9 mouse cellular contexts compared by ENCODE assay signal in the genomic region with DNA sequence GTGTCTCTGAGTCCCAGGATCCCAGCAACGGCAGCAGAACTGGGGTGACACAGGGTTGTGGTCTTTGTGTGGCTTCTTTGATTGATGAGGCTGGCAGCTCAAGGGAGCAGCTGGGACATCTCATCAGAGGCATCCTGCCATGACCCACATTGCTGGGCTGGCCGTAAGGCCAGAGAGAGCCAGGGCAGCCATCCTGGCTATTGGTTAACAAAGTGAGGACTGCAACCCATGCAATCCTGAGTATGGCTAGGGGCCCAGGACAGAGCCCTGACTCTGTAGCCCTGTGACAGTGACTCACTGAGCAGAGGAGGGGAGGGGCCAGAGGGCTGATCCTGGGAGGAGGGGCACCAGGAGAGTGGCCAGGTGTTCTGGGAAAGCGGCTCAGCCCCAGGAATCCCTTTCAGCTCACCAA. TPM values are rescaled to one million over a fixed set of nuclear protein-coding genes. Genes with fewer than 3 reads are reported as not detected.
A peak's percentile ranks its signal among the peaks of the same experiment; 100 is the strongest.
DNase-seq lines count a peak whose midpoint lies in the region; TF ChIP-seq lines count a peak whose summit lies in the region.
"Had no signal": no experiment of that assay in that cellular context is flagged by ENCODE, and none has a peak within 500 bp of the region (broad histone marks: within the 10 kb centered on the region; RNA-seq: fewer than 3 reads in every experiment).

No protein-coding gene starts in this region.

- intact Hi-C loops in left cerebral cortex, postnatal 25 days (cut with DNase I): no loop called here

- no peak for TF ChIP-seq CTCF in kidney, adult 2 months (conservative IDR thresholded peaks at IDR 0.05; ENCODE audit: insufficient read depth, insufficient read length, low read depth, low read length)

- H3K36me3 ChIP-seq in kidney, adult 2 months (ENCODE audit: control insufficient read depth, insufficient read depth, low read length): no peaks in the 10 kb centered on the region

- no peak overlapping the region for H3K27ac ChIP-seq in kidney, adult 2 months (ENCODE audit: insufficient read depth, low read depth, low read length)

- no peaks in the 10 kb centered on the region for H3K27me3 ChIP-seq in kidney, adult 2 months (replicated peaks; ENCODE audit: control insufficient read depth, insufficient read depth, low read length)

- H3K4me3 ChIP-seq in kidney, adult 2 months (ENCODE audit: insufficient read depth, low read depth, low read length): no peak overlapping the region

- TF ChIP-seq POLR2A in kidney, adult 2 months (IDR thresholded peaks at IDR 0.05; ENCODE audit: low read depth, low read length): no peak

- H3K4me1 ChIP-seq in kidney, adult 2 months (ENCODE audit: control insufficient read depth, insufficient read depth, low read length): peaks cover 11% of the 10 kb centered on the region; the same call in 1 of the 2 replicates

- DNase-seq in cerebellum, postnatal 10 days: peak; percentile 54 to 64
- DNase-seq in cerebellum, postnatal 25 days: no peak
- peak; percentile 75 to 83 for DNase-seq in adrenal gland, postnatal 36 days
- peak; percentile 91 for DNase-seq in kidney, adult 2 months
- DNase-seq in lung, postnatal 10 days: peak; percentile 40
- no peak for DNase-seq in urinary bladder, adult 18-20 months (ENCODE audit: low spot score in 2 of 2)
- DNase-seq in left cerebral cortex, postnatal 25 days (ENCODE audit: low spot score in 2 of 2): no peak
- no peak for DNase-seq in testis, postnatal 14 days (ENCODE audit: low spot score)

- 28% methylated on average over 3 of the region's 3 CpGs for WGBS in kidney, adult 2 months

RNA-seq across cellular contexts. Expression of a gene that starts 3.2 kb away (rescaled TPM):
- under 1 TPM; 0.13 to 0.43 TPM for total RNA-seq in adrenal gland, postnatal 36 days (2021)
- 6.3 and 9.1 TPM in 2 replicates for polyA plus RNA-seq in kidney, adult 2 months (2012; rRNA removed)
- total RNA-seq in left cerebral cortex, postnatal 25 days (2021): not detected

RNA-seq across cellular contexts. Expression of a gene that starts 24.9 kb away (rescaled TPM):
- not detected for total RNA-seq in adrenal gland, postnatal 36 days (2021)
- not detected in 2 replicates for polyA plus RNA-seq in kidney, adult 2 months (2012; rRNA removed)
- under 1 TPM; 0.41 to 0.62 TPM for total RNA-seq in left cerebral cortex, postnatal 25 days (2021)

RNA-seq across cellular contexts. Expression of a gene that starts 38.5 kb away (rescaled TPM):
- under 1 TPM; 0.13 to 0.23 TPM for total RNA-seq in adrenal gland, postnatal 36 days (2021)
- 0.17 and 0.34 TPM in 2 replicates for polyA plus RNA-seq in kidney, adult 2 months (2012; rRNA removed)
- not detected for total RNA-seq in left cerebral cortex, postnatal 25 days (2021)
- polyA plus RNA-seq: small intestine, adult 2 months had no signal

RNA-seq across cellular contexts. Expression of a gene that starts 52.8 kb away (rescaled TPM):
- 10 to 100 TPM; 20.2 to 34.4 TPM for total RNA-seq in adrenal gland, postnatal 36 days (2021)
- 4.2 and 5.8 TPM in 2 replicates for polyA plus RNA-seq in kidney, adult 2 months (2012; rRNA removed)
- 1 to 10 TPM; 5.7 to 6.4 TPM for total RNA-seq in left cerebral cortex, postnatal 25 days (2021)

Comparison
In these comparisons a context has a peak if more than half of its experiments do, and no peak if none do; other contexts are left out.
1. DNase-seq: peak in cerebellum, postnatal 10 days (2 of 2), adrenal gland, postnatal 36 days (2 of 2), kidney, adult 2 months (single experiment) and lung, postnatal 10 days (single experiment); none in cerebellum, postnatal 25 days (0 of 2), urinary bladder, adult 18-20 months (0 of 2), left cerebral cortex, postnatal 25 days (0 of 2) and testis, postnatal 14 days (single experiment).